Mouse (Mus musculus): Measurements from ENCODE around the gene Kcna4. TPM values are rescaled to one million over a fixed set of nuclear protein-coding genes. Genes with fewer than 3 reads are reported as not detected.

Kcna4 gene
- 0.20 and 0.39 TPM in 2 replicates for polyA plus RNA-seq (2016; fragmentation: Nextera tagmentation; extraction: Ambion mirVana)

GRCm38 (mm10) chr2:107289990-107290696 lies at the start of gene Kcna4:
TSS of gene Kcna4 (plus strand) at chr2:107290639.
- peak; percentile 68 for DNase-seq (ENCODE audit: low spot score)
- Histone ChIP-seq H3K27ac (replicated peaks) (no peak within 1 kb of the TSS), H3K9me3 (replicated peaks) (no peaks in the 10 kb centered on the region), H3K4me3 (peak within 1 kb of the TSS; percentile 63), H3K4me1 (peaks cover 16% of the 10 kb centered on the region), H3K27me3 (ENCODE audit: low read depth, poor library complexity, severe bottlenecking) (peaks cover 33% of the 10 kb centered on the region), H3K36me3 (no peaks in the 10 kb centered on the region)
- WGBS = 5% methylated on average over 24 of the region's 24 CpGs

GRCm38 (mm10) chr2:107258091-107258490 lies 32.3 kb upstream of the Kcna4 start:
- H3K27ac ChIP-seq (replicated peaks) = no peak overlapping the region
- no peak overlapping the region for H3K4me3 ChIP-seq
- no peaks in the 10 kb centered on the region for H3K27me3 ChIP-seq (ENCODE audit: low read depth, poor library complexity, severe bottlenecking)
- H3K36me3 ChIP-seq = no peaks in the 10 kb centered on the region
- no peaks in the 10 kb centered on the region for H3K4me1 ChIP-seq
- DNase-seq (ENCODE audit: low spot score) = no peak
- WGBS = 94% methylated on average over 3 of the region's 3 CpGs
- H3K9me3 ChIP-seq (replicated peaks) = no peaks in the 10 kb centered on the region

- no peak for DNase-seq (ENCODE audit: low spot score)
- WGBS = 80% methylated on average over 2 of the region's 2 CpGs
Measured at GRCm38 (mm10) chr2:107266251-107266650, 24.2 kb upstream of the Kcna4 start.

GRCm38 (mm10) chr2:107270050-107270449 lies 20.4 kb upstream of the Kcna4 start:
- no peak overlapping the region for H3K27ac ChIP-seq (replicated peaks)
- H3K4me1 ChIP-seq = no peaks in the 10 kb centered on the region
- H3K4me3 ChIP-seq = no peak overlapping the region
- WGBS = 80% methylated on average over 3 of the region's 3 CpGs
- H3K9me3 ChIP-seq (replicated peaks) = no peaks in the 10 kb centered on the region
- DNase-seq (ENCODE audit: low spot score) = no peak
- no peaks in the 10 kb centered on the region for H3K27me3 ChIP-seq (ENCODE audit: low read depth, poor library complexity, severe bottlenecking)
- no peaks in the 10 kb centered on the region for H3K36me3 ChIP-seq

More at GRCm38 (mm10) chr2:107266251-107266650, 24.2 kb upstream of the Kcna4 start:
- H3K9me3 ChIP-seq (replicated peaks) = no peaks in the 10 kb centered on the region
- no peaks in the 10 kb centered on the region for H3K4me1 ChIP-seq
- H3K27ac ChIP-seq (replicated peaks) = no peak overlapping the region
- H3K36me3 ChIP-seq = no peaks in the 10 kb centered on the region
- no peaks in the 10 kb centered on the region for H3K27me3 ChIP-seq (ENCODE audit: low read depth, poor library complexity, severe bottlenecking)
- no peak overlapping the region for H3K4me3 ChIP-seq

GRCm38 (mm10) chr2:107290697-107291019 lies 219 bp downstream of the Kcna4 start:
- Histone ChIP-seq H3K9me3 (replicated peaks) (no peaks in the 10 kb centered on the region), H3K27me3 (ENCODE audit: low read depth, poor library complexity, severe bottlenecking) (peaks cover 33% of the 10 kb centered on the region), H3K4me3 (peak overlapping the region; percentile 63), H3K36me3 (no peaks in the 10 kb centered on the region), H3K27ac (replicated peaks) (no peak overlapping the region), H3K4me1 (peaks cover 16% of the 10 kb centered on the region)
- no peak for DNase-seq (ENCODE audit: low spot score)
- under 1% methylated on average over 12 of the region's 12 CpGs for WGBS

- no peaks in the 10 kb centered on the region for H3K9me3 ChIP-seq (replicated peaks)
- 3% methylated on average over 16 of the region's 16 CpGs for WGBS
- H3K4me1 ChIP-seq = peaks cover 16% of the 10 kb centered on the region
- no peaks in the 10 kb centered on the region for H3K36me3 ChIP-seq
- peak overlapping the region; percentile 63 for H3K4me3 ChIP-seq
- DNase-seq (ENCODE audit: low spot score) = peak; percentile 30
- H3K27me3 ChIP-seq (ENCODE audit: low read depth, poor library complexity, severe bottlenecking) = peaks cover 33% of the 10 kb centered on the region
- no peak overlapping the region for H3K27ac ChIP-seq (replicated peaks)
Measured at GRCm38 (mm10) chr2:107291142-107291541, 703 bp downstream of the Kcna4 start.

- no peak overlapping the region for H3K27ac ChIP-seq (replicated peaks)
- H3K4me3 ChIP-seq = no peak overlapping the region
- no peaks in the 10 kb centered on the region for H3K9me3 ChIP-seq (replicated peaks)
- H3K4me1 ChIP-seq = peaks cover 16% of the 10 kb centered on the region
- H3K36me3 ChIP-seq = no peaks in the 10 kb centered on the region
- peaks cover 27% of the 10 kb centered on the region for H3K27me3 ChIP-seq (ENCODE audit: low read depth, poor library complexity, severe bottlenecking)
- WGBS = 89% methylated on average over 7 of the region's 7 CpGs
- DNase-seq (ENCODE audit: low spot score) = no peak
Measured at GRCm38 (mm10) chr2:107294521-107294920, 4.1 kb downstream of the Kcna4 start.

- 95% methylated on average over 4 of the region's 4 CpGs for WGBS
- DNase-seq (ENCODE audit: low spot score) = no peak
- no peak overlapping the region for H3K4me3 ChIP-seq
- no peak overlapping the region for H3K27ac ChIP-seq (replicated peaks)
- H3K9me3 ChIP-seq (replicated peaks) = no peaks in the 10 kb centered on the region
- H3K36me3 ChIP-seq = no peaks in the 10 kb centered on the region
- H3K4me1 ChIP-seq = peaks cover 4% of the 10 kb centered on the region; the same call in 1 of the 2 replicates
- no peaks in the 10 kb centered on the region for H3K27me3 ChIP-seq (ENCODE audit: low read depth, poor library complexity, severe bottlenecking)
Measured at GRCm38 (mm10) chr2:107301886-107302285, 11.4 kb downstream of the Kcna4 start.

GRCm38 (mm10) chr2:107304707-107305106 lies 14.3 kb downstream of the Kcna4 start:
- DNase-seq (ENCODE audit: low spot score) = no peak
- Histone ChIP-seq H3K4me3 (no peak overlapping the region), H3K9me3 (replicated peaks) (no peaks in the 10 kb centered on the region), H3K27ac (replicated peaks) (no peak overlapping the region), H3K4me1 (peaks cover 4% of the 10 kb centered on the region; the same call in 1 of the 2 replicates), H3K36me3 (no peaks in the 10 kb centered on the region), H3K27me3 (ENCODE audit: low read depth, poor library complexity, severe bottlenecking) (no peaks in the 10 kb centered on the region)
- 88% methylated on average over 3 of the region's 3 CpGs for WGBS

GRCm38 (mm10) chr2:107306077-107306476 lies 15.6 kb downstream of the Kcna4 start:
- Histone ChIP-seq H3K4me1 (peaks cover 4% of the 10 kb centered on the region; the same call in 1 of the 2 replicates), H3K36me3 (no peaks in the 10 kb centered on the region), H3K27me3 (ENCODE audit: low read depth, poor library complexity, severe bottlenecking) (no peaks in the 10 kb centered on the region), H3K4me3 (no peak overlapping the region), H3K27ac (replicated peaks) (no peak overlapping the region), H3K9me3 (replicated peaks) (no peaks in the 10 kb centered on the region)
- no peak for DNase-seq (ENCODE audit: low spot score)
- 88% methylated on average over 4 of the region's 4 CpGs for WGBS

GRCm38 (mm10) chr2:107318636-107319035 lies 28.2 kb downstream of the Kcna4 start:
- no peak overlapping the region for H3K27ac ChIP-seq (replicated peaks)
- H3K36me3 ChIP-seq = no peaks in the 10 kb centered on the region
- no peaks in the 10 kb centered on the region for H3K27me3 ChIP-seq (ENCODE audit: low read depth, poor library complexity, severe bottlenecking)
- no peaks in the 10 kb centered on the region for H3K4me1 ChIP-seq
- DNase-seq (ENCODE audit: low spot score) = no peak
- H3K9me3 ChIP-seq (replicated peaks) = no peaks in the 10 kb centered on the region
- no peak overlapping the region for H3K4me3 ChIP-seq

GRCm38 (mm10) chr2:107321596-107322226 lies 31.3 kb downstream of the Kcna4 start:
- Histone ChIP-seq H3K9me3 (replicated peaks) (no peaks in the 10 kb centered on the region), H3K27me3 (ENCODE audit: low read depth, poor library complexity, severe bottlenecking) (no peaks in the 10 kb centered on the region), H3K27ac (replicated peaks) (no peak overlapping the region), H3K36me3 (no peaks in the 10 kb centered on the region), H3K4me1 (no peaks in the 10 kb centered on the region), H3K4me3 (no peak overlapping the region)
- WGBS = 83% methylated on average over 4 of the region's 4 CpGs
- no peak for DNase-seq (ENCODE audit: low spot score)

- no peaks in the 10 kb centered on the region for H3K36me3 ChIP-seq
- no peak overlapping the region for H3K4me3 ChIP-seq
- H3K4me1 ChIP-seq = no peaks in the 10 kb centered on the region
- no peaks in the 10 kb centered on the region for H3K27me3 ChIP-seq (ENCODE audit: low read depth, poor library complexity, severe bottlenecking)
- 95% methylated on average over 3 of the region's 3 CpGs for WGBS
- no peak overlapping the region for H3K27ac ChIP-seq (replicated peaks)
- H3K9me3 ChIP-seq (replicated peaks) = no peaks in the 10 kb centered on the region
- no peak for DNase-seq (ENCODE audit: low spot score)
Measured at GRCm38 (mm10) chr2:107324090-107324489, 33.7 kb downstream of the Kcna4 start.

Data from midbrain, embryonic 10.5 days (tissue).